Mouse (Mus musculus) thymus, adult 2 months (tissue): ENCODE measurements around the gene Cabp1.

Experiments
- CTCF ChIP-seq: fragments of 200-500 bp; IDR thresholded peaks from 2 replicates; pipeline ENCODE4 v1.5.1; 2012; ENCODE audit warnings: mild to moderate bottlenecking, control low read depth, low read length, moderate library complexity, borderline replicate concordance; ENCODE audit not compliant: control insufficient read depth, poor library complexity, insufficient read depth; ENCODE audit errors: extremely low read depth
- POLR2A ChIP-seq: fragments of 200-500 bp; IDR thresholded peaks from 2 replicates; pipeline ENCODE4 v1.6.1; 2012; ENCODE audit warnings: mild to moderate bottlenecking, low read length, control low read depth, moderate library complexity; ENCODE audit not compliant: control insufficient read depth, poor library complexity, insufficient read depth; ENCODE audit errors: extremely low read depth

DNA sequence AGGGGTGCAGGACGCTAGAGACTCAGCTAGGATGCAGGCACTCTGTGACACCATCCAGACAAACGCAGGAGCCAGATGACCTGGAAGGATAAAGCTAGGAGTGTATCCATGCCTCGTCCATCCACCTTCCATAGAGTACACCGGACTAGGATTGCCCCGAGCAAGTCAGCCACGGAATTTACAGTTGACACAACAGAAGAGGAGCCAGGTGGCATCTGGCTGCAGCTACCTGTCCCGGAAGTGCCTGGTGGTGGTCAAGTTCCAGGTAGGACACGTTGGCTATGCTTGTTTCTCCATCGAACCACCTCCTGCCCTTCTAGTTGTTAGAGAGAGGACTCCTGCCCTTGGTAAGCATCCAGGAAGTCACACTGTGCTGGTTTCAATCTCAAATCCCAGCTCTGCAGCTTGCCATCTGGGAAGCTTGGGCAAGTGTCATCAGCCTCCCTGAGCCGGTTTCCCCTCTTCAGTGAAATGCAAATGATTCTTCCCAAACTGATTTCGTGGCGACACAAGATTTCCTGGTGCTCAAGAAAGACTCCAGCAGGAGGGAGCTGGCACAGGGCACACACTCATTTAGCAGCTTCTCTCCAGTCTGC, 543 bp upstream of the Cabp1 start:
- TF ChIP-seq CTCF (no peak), POLR2A (no peak)
